Mouse (Mus musculus): ENCODE data around the gene Chn1.

GRCm38 (mm10) chr2:73690783-73691604, 84.2 kb downstream of the Chn1 start:
- TF ChIP-seq CTCF (conservative IDR thresholded peaks at IDR 0.05 in 1 of 2, IDR thresholded peaks at IDR 0.05 in 1 of 2; ENCODE audit: low read depth in 2 of 2, low read length in 2 of 2) = no peak
- no peak for TF ChIP-seq RAD21 (IDR thresholded peaks at IDR 0.05; ENCODE audit: low read depth, low read length)
- TF ChIP-seq POLR2A (IDR thresholded peaks at IDR 0.05; ENCODE audit: low read depth, low read length) = no peak
- TF ChIP-seq RCOR1 (conservative IDR thresholded peaks at IDR 0.05; ENCODE audit: low read depth, low read length) = no peak
- TF ChIP-seq MAX (IDR thresholded peaks at IDR 0.05; ENCODE audit: low read length) = no peak
- no peak for TF ChIP-seq EP300 (IDR thresholded peaks at IDR 0.05; ENCODE audit: low read length)
- no peak for TF ChIP-seq ZC3H11A (IDR thresholded peaks at IDR 0.05; ENCODE audit: low read depth, low read length)
